Comparison of ENCODE assay signal across 9 mouse cellular contexts in genomic region chr19:57816221-57816996, GRCm38 (mm10).
A peak's percentile ranks its signal among the peaks of the same experiment; 100 is the strongest.
DNase-seq lines count a peak whose midpoint lies in the region; ATAC-seq and TF ChIP-seq lines count a peak whose summit lies in the region.
"Had no signal": no experiment of that assay in that cellular context is flagged by ENCODE, and none has a peak within 500 bp of the region (broad histone marks: within the 10 kb centered on the region; RNA-seq: fewer than 3 reads in every experiment).

No protein-coding gene starts in this region.

- peak; percentile 81 for TF ChIP-seq CTCF in lung, embryonic 14.5 days (IDR thresholded peaks at IDR 0.05; ENCODE audit: low read depth)

- intact Hi-C loops in heart, postnatal 14 days (cut with DNase I) = loop anchor here (5.0 kb wide), 1 partner anchor 651 kb away; no protein-coding TSS in a partner anchor

- no peaks in the 10 kb centered on the region for H3K36me3 ChIP-seq in kidney, embryonic 16.5 days (ENCODE audit: insufficient read depth, low read length)
- H3K36me3 ChIP-seq in lung, embryonic 14.5 days (ENCODE audit: insufficient read depth) = no peaks in the 10 kb centered on the region
- H3K36me3 ChIP-seq in splenic B cell, adult 2 months (ENCODE audit: control insufficient read depth, insufficient read depth, low read length, poor library complexity, severe bottlenecking) = no peaks in the 10 kb centered on the region
- H3K36me3 ChIP-seq: lung, embryonic 15.5 days had no signal

- no peaks in the 10 kb centered on the region for H3K9me3 ChIP-seq in kidney, embryonic 16.5 days (ENCODE audit: low read length)
- H3K9me3 ChIP-seq in lung, embryonic 14.5 days (ENCODE audit: low read depth, low read length) = no peaks in the 10 kb centered on the region
- H3K9me3 ChIP-seq: lung, embryonic 15.5 days had no signal

- no peak overlapping the region for H3K4me3 ChIP-seq in kidney, embryonic 16.5 days (ENCODE audit: low read length)
- H3K4me3 ChIP-seq in lung, embryonic 14.5 days (ENCODE audit: low read depth, low read length) = no peak overlapping the region
- H3K4me3 ChIP-seq: lung, embryonic 15.5 days had no signal

- H3K4me1 ChIP-seq in kidney, embryonic 16.5 days (ENCODE audit: insufficient read depth, low read length) = peaks cover 3% of the 10 kb centered on the region; the same call in 1 of the 2 replicates
- no peaks in the 10 kb centered on the region for H3K4me1 ChIP-seq in lung, embryonic 14.5 days (ENCODE audit: insufficient read depth)
- H3K4me1 ChIP-seq: lung, embryonic 15.5 days had no signal

- H3K4me2 ChIP-seq in kidney, embryonic 16.5 days (replicated peaks; ENCODE audit: low read depth, low read length) = no peak overlapping the region
- H3K4me2 ChIP-seq in lung, embryonic 14.5 days = no peak overlapping the region
- H3K4me2 ChIP-seq: lung, embryonic 15.5 days had no signal

- no peaks in the 10 kb centered on the region for H3K27me3 ChIP-seq in kidney, embryonic 16.5 days (ENCODE audit: insufficient read depth, low read length)
- H3K27me3 ChIP-seq in lung, embryonic 14.5 days (ENCODE audit: insufficient read depth, low read length) = no peaks in the 10 kb centered on the region
- no peaks in the 10 kb centered on the region for H3K27me3 ChIP-seq in splenic B cell, adult 2 months (ENCODE audit: control insufficient read depth, insufficient read depth, low read length, poor library complexity, severe bottlenecking)
- H3K27me3 ChIP-seq: lung, embryonic 15.5 days had no signal

- no peak overlapping the region for H3K9ac ChIP-seq in kidney, embryonic 16.5 days (replicated peaks; ENCODE audit: low read length)
- H3K9ac ChIP-seq in lung, embryonic 14.5 days = no peak overlapping the region
- H3K9ac ChIP-seq: lung, embryonic 15.5 days had no signal

- WGBS in kidney, embryonic 16.5 days = 88% methylated on average over 17 of the region's 17 CpGs
- WGBS in lung, embryonic 14.5 days = 87% methylated on average over 17 of the region's 17 CpGs

- ATAC-seq in kidney, embryonic 16.5 days (ENCODE audit: low FRiP score, low TSS enrichment) = peak; percentile 67; the same call in 1 of the 2 replicates
- ATAC-seq in lung, embryonic 14.5 days (ENCODE audit: insufficient read depth) = no peak

- H3K27ac ChIP-seq in kidney, embryonic 16.5 days (ENCODE audit: low read length) = no peak overlapping the region
- no peak overlapping the region for H3K27ac ChIP-seq in lung, embryonic 14.5 days (ENCODE audit: low read depth)
- H3K27ac ChIP-seq: lung, embryonic 15.5 days had no signal

- peak; percentile 14 to 44 for DNase-seq in heart, postnatal 14 days
- DNase-seq in heart, adult 8-10 months (ENCODE audit: low spot score) = no peak
- peak; percentile 17 for DNase-seq in MEL-GATA-1-ER (ENCODE audit: extremely low read depth, low read depth)
- DNase-seq in embryo, embryonic 9.5 days (ENCODE audit: extremely low spot score) = peak; percentile 39
- DNase-seq in lung, embryonic 14.5 days = peak; percentile 80
- DNase-seq in splenic B cell, adult 2 months (ENCODE audit: low read depth, low spot score) = peak; percentile 34
- DNase-seq in spleen, postnatal 4 days (ENCODE audit: low spot score in 2 of 2) = no peak

Comparison
In these comparisons a context has a peak if more than half of its experiments do, and no peak if none do; other contexts are left out.
1. DNase-seq: peak in heart, postnatal 14 days (2 of 2), MEL-GATA-1-ER (single experiment), embryo, embryonic 9.5 days (single experiment), lung, embryonic 14.5 days (single experiment) and splenic B cell, adult 2 months (single experiment); none in heart, adult 8-10 months (single experiment) and spleen, postnatal 4 days (0 of 2).